Mouse (Mus musculus) gastrocnemius, postnatal 25 days (tissue): ENCODE data around the gene BC055324. TPM values are rescaled to one million over a fixed set of nuclear protein-coding genes. Genes with fewer than 3 reads are reported as not detected.
"Not testable (repeated sequence)": the region's sequence is repeated elsewhere in the genome, so short reads cannot be mapped to it uniquely, and the experiment has no call there.

Experiments used
- DNase-seq: peaks from one replicate; pipeline ENCODE4 v3.0.0; 2022
- long read RNA-seq, 2 experiments: library from polyadenylated mRNA; stranded (forward); transcript quantifications; one replicate each; pipeline ENCODE4 v2.0.0; 2021
- total RNA-seq, 2 experiments: library from RNA; stranded (reverse); gene quantifications; 1 replicate in 1 of 2; 2 replicates in 1 of 2; pipeline ENCODE4 v1.2.3; 2021

Gene BC055324
- under 1 TPM; 0.15 to 0.16 TPM for total RNA-seq
- long read RNA-seq, experiment 1, result 0 reads
- long read RNA-seq, experiment 2, partial matches to known transcripts, result 0 of 1 reads
- long read RNA-seq, experiment 2, other reads (novel, unspliced or antisense), result 0 of 1 reads

GRCm38 (mm10) chr1:163994721-163995608 lies at the start of gene BC055324, which contains the start of gene Mettl18:
TSS of gene BC055324 (minus strand) at chr1:163994796.
TSS of gene Mettl18 (plus strand) at chr1:163994889.
- DNase-seq, result peak; percentile 83

- DNase-seq, result no peak
Measured at GRCm38 (mm10) chr1:164043549-164043948, 49.0 kb upstream of the BC055324 start.

- DNase-seq, result no peak
Measured at GRCm38 (mm10) chr1:164040385-164041135, 46.0 kb upstream of the BC055324 start.

- DNase-seq, result no peak
Measured at GRCm38 (mm10) chr1:164027416-164027815, 32.8 kb upstream of the BC055324 start.

- no peak for DNase-seq
Measured at GRCm38 (mm10) chr1:164025685-164026084, 31.1 kb upstream of the BC055324 start.

- not testable (repeated sequence) for DNase-seq
Measured at GRCm38 (mm10) chr1:164022106-164022505, 27.5 kb upstream of the BC055324 start.

DNA sequence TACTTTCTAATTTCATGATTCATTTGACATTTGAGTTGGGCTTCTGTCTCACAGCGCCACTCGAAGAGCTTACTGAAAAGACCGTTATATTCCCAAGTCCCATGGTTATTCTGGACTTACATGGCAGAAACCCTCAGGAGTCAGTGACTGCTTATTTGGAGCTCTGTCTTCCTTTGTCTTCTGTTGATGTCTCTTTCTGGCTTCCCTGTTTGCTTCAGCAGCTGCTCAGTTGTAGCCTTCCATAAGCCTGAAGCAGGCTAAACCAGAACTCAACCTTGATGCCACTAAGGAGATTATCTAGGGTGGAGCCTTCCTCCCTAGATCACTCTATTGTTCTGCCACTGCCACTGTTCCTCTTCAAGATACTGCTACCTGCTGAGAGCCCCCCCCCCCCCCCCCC lies 26.1 kb upstream of the BC055324 start:
- DNase-seq, result not testable (repeated sequence)

- DNase-seq, result no peak
Measured at GRCm38 (mm10) chr1:164019789-164020188, 25.2 kb upstream of the BC055324 start.

DNA sequence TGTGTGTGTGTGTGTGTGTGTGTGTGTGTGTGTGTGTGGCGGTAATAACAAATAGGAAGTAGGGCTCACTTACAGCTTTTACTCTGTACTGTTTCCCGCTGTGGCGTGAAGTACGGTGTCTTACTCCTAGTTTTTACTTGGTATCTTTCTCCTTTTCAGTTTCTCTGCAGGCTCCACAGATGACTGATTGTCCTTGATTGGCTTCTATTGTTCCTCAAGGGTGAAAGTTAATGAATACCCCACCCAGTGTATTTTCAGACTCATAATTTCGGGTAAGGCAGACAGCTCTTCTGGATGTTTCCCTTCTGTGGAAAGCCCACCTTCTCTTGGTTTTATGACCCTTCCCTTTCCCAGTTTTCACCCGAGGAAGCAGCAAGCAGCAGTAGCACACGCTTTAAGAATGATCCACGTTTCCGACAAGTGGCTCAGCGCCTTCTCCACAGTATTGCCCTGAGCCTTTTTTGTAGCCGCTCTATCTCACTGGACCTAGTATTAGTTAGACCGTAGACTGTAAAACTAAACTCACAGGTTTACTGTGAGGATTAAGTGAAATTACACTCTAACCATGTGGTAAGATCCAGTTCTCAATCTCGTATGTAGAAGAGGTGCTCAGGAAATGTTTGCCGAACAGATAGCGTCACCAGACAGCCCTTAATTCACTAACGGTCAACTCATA lies 23.8 kb upstream of the BC055324 start:
- no peak for DNase-seq

- DNase-seq, result no peak
Measured at GRCm38 (mm10) chr1:164014616-164015015, 20.0 kb upstream of the BC055324 start.

DNA sequence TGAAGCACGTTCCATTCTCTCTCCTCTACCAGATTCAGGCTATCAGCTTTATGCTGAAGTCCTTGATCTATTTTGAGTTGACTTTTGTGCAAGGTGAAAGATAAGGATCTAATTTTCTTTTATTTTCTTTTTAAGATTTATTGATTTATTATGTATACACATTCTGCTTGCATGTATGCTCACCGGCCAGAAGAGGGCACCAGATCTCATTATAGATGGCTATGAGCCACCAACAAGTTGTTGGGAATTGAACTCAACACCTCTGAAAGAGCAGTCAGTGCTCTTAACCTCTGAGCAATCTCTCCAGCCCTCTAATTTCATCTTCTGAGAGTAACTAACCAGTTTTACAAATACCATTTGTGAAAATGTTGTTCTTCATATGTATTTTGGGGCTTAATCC lies 14.6 kb upstream of the BC055324 start:
- DNase-seq, result no peak

DNA sequence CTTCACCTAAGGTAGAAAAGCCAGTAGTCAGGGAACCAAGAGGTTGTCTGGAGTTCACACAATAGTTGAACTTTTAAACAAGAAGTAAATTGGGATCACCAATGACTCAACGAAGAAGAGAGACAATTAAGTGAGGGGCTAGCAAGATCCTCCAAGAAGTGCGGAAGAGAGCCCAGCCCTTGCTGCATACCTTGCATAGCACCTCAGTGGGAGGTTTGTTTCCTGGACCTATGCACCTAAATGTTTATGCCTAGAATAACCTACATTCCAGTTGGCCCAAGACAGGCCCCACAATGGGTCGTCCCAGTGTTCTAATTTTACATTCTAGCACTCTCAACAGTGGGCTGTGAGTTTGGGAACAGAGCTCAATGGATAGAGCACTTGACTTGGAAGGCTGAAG lies 9.7 kb upstream of the BC055324 start:
- DNase-seq, result no peak

DNA sequence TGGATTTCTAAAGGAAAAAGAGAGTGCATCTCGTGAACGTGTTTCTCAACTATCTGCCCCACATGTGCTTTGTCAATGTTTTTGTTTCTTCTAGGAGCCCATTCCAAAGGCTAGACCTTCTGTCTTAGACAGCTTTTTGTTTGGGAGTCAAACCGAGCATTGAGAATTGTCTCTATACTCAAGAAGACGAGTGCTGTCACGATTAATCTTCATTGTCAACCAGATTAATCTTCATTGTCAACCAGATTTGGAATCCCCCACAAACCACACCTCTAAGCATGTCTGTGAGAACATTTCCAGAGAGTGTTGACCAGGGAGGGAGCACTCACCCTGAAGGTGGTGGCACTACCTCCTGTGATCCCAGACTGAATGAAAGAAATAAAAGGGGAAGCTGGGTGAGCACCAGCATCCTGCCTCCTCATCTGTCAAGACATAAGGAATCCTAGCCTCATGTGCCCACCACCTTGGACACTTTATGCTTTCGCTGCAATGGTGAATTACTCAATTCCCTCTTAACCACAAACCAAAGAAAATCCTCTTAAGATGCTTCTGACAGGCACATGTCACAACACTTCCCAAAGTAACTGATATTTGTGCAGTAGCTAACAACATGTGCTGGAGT lies 7.3 kb upstream of the BC055324 start:
- DNase-seq, result no peak

DNA sequence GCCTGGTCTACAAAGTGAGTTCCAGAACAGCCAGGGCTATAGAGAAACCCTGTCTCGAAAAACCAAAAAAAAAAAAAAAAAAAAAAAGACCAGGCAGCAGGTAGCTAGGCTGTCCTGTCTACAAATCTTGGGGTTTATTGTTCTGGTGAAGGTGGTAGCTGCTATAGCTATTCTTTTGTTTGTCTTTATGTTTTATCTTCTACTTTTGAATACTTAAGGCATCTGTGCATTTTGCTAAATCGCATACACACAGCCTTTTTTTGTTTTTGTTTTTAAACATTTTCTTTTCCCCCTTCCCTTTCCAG lies 965 bp upstream of the BC055324 start:
- DNase-seq, result no peak

DNA sequence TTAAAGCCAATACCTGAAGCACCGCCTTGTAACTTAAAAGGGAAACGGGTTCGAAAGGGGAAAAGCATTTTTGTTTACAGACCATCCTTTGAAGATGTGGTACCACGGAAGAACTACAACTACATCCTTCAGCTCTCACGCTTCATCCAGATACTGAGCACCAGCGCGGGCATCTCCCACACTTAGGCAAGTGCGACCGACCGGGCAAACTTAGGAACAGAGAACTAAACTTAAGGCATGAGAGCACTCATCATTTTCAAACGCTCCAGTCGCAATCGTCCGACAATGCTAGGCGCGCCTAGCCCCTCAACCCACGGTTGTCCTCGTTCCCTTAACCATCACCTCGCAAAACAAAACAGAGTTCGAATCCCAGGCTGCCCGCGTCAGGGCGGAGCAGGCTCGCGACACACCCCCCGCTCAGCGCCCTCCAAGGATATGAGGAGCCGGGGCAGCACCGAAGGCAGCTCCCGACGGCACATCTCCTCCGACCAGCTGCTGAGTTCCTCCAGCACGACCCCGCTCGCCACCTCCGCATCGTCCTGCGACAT lies 349 bp downstream of the BC055324 start:
- DNase-seq, result no peak

DNA sequence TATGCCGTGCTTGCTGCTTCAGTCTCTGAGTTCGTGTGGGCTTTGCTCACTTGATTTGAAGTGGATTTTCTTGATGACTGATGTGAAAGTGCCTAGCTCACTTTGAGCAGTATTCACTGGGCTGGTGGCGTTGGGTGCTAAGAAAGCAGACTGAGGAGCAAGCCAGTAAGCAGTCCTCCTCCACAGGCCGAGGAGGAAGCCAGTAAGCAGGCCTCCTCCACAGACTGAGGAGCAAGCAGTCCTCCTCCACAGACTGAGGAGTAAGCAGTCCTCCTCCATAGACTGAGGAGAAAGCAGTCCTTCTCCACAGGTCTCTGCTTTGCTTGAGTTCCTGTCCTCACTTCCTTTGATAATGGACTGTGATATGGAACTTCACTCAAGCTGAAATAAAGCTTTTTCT lies 2.2 kb downstream of the BC055324 start:
- DNase-seq, result no peak

DNA sequence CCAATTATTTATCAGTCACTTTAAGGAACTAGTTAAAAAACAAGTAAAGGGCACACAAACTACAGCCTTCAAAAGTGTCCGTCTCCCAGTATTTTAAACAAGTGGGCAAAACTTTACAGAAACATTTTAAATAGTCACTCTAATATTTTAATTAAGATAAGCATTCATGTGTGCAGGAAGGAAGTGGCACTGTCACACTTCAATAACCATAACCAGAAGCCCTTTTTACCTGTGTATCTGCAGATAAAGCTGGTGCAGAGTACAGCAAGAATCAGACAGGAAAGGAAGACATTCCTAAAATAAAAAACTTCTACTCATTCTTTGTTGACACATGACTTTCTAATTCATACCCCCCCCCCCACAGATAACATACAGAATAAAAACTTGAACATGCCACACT lies 18.1 kb downstream of the BC055324 start:
- DNase-seq, result no peak

DNA sequence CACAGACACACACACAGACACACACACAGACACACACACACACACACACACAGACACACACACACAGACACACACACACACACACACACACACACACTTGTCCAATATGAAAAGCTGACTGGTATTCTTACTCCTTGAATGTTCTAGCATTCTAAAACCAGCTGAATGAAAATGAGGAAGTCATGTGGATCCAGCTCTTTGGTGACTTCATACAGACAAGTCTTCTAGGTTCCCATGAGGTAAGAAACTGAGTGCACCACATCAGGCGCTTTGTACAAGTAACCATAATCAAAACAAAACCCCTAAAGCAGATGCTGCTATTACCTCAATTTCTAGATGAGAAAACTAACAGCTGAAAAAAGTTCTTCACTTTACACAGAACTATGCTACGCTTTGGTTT lies 19.5 kb downstream of the BC055324 start:
- no peak for DNase-seq

DNA sequence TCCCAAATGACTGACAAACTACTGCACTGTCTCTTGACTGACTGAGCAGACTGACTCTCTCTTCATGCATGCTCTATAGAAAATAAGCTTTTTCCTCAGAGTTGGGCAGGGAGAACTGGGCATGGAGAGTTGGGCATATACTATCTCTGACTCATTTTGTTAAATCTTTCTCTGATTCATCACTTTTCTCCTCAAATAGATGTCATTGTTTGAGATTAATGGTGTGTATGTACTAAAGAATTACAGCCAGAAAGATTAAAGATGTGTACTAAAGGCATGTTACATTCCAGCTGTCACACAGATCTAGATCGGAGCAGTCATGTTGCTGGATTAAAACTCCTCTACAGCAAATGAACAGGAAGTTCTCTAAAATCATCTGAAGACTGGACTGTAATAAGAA lies 20.1 kb downstream of the BC055324 start:
- DNase-seq, result no peak

GRCm38 (mm10) chr1:163964008-163964689 lies 30.4 kb downstream of the BC055324 start:
- DNase-seq, result no peak

DNA sequence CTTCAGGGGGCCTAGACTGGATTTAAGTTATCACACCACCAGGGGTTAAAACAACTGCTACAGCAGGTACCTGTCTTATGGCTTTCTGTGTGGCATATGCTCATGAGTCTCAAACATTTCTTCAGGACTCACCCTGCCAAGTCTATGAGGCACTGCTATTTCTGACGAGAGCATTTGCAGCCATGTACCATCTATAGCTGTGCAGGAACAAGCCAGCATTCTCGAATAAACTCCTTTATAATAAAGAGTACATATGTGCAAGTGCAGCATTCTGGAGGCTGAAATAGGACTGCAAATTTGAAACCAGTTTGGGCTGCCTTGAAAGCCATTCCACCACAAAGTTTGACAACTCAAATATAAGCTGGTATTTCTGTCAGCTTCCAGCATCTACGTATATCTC lies 36.6 kb downstream of the BC055324 start:
- no peak for DNase-seq
